Mouse (Mus musculus): ENCODE data around the gene Ralgps1.

GRCm38 (mm10) chr2:33303416-33303947 is 67.8 kb downstream of the Ralgps1 start:
- TF ChIP-seq ZNF384 (IDR thresholded peaks at IDR 0.05; ENCODE audit: low read depth, low read length) (no peak), POLR2A (IDR thresholded peaks at IDR 0.05; ENCODE audit: control insufficient read depth in 1 of 2, insufficient read depth in 1 of 2, low read depth in 1 of 2, low read length in 2 of 2, poor library complexity in 1 of 2) (no peak), CHD2 (IDR thresholded peaks at IDR 0.05; ENCODE audit: low read length) (no peak), CHD1 (IDR thresholded peaks at IDR 0.05; ENCODE audit: low read depth, low read length) (no peak), MAFK (IDR thresholded peaks at IDR 0.05; ENCODE audit: borderline replicate concordance, low read depth, low read length) (no peak), CTCF (IDR thresholded peaks at IDR 0.05 in 2 of 3, conservative IDR thresholded peaks at IDR 0.05 in 1 of 3; ENCODE audit: control insufficient read depth in 1 of 3, insufficient read depth in 1 of 3, low read depth in 2 of 3, low read length in 3 of 3, poor library complexity in 1 of 3, severe bottlenecking in 1 of 3) (no peak), USF1 (IDR thresholded peaks at IDR 0.05; ENCODE audit: low read depth, low read length) (no peak), EP300 (IDR thresholded peaks at IDR 0.05; ENCODE audit: low read depth in 1 of 2, low read length in 2 of 2) (no peak), TBP (IDR thresholded peaks at IDR 0.05; ENCODE audit: low read depth, low read length) (no peak), ETS1 (IDR thresholded peaks at IDR 0.05; ENCODE audit: low read depth, low read length) (no peak), RCOR1 (IDR thresholded peaks at IDR 0.05; ENCODE audit: low read depth, low read length) (no peak), E2F4 (IDR thresholded peaks at IDR 0.05; ENCODE audit: borderline replicate concordance, low read depth, low read length) (no peak)

Data from MEL (cell line).